Mouse (Mus musculus) CD8-positive naive resting alpha-beta T cell, adult 57 days (primary cell): ENCODE measurements around the gene Slc41a2. TPM values are rescaled to one million over a fixed set of nuclear protein-coding genes. Genes with fewer than 3 reads are reported as not detected.

Source experiments
- total RNA-seq: library from RNA; stranded (reverse); gene quantifications from one replicate; pipeline ENCODE4 v1.2.4, GENCODE M21; 2023

The Slc41a2 gene
- 4.3 TPM for total RNA-seq

GRCm38 (mm10) chr10:83337159-83337951 is at the start of gene Slc41a2:
Gene Slc41a2 (minus strand): TSS chr10:83337882.

DNA sequence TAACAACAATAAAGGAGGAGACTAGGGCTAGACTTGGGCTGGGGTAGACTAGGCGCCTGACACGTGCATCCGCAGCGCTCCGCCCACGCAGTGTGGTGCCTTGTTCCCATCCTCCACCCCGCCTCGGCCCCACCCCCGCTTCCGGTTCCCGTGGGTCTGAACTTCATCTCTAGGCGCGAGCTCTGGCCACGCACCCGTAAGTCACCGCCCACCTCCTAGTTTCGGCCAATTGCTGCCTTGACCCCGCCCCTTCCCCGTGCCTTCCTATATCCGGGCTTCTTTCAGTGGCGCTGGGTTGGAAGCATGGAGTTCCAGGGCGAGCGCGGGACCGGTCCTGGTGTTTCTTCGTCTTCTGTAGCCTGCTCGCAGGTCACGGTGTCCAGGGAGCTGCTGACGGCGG is 22.3 kb upstream of the Slc41a2 start, which contains the start of gene D10Wsu102e:
Gene D10Wsu102e (plus strand): TSS at position 266 of the 400 bp plus-strand sequence.

Other genes starting within 250 kb of the Slc41a2 start
- 2.6 TPM for gene D10Wsu102e, start 22.3 kb upstream of the Slc41a2 start, total RNA-seq
- gene Aldh1l2, start 196.3 kb upstream of the Slc41a2 start, total RNA-seq: not detected
- gene Washc4, start 205.9 kb upstream of the Slc41a2 start, total RNA-seq: 43.6 TPM